Mouse (Mus musculus) C2C12 (cell line): ENCODE results near the gene Abhd17b.

Experiments used
- CTCF ChIP-seq: IDR thresholded peaks from one replicate; pipeline ENCODE4 v1.5.1; 2011; ENCODE audit not compliant: control insufficient read depth, insufficient read depth, insufficient read length
- MYOD1 ChIP-seq: IDR thresholded peaks from one replicate; pipeline ENCODE4 v1.6.1; 2011; ENCODE audit warnings: low read depth; ENCODE audit not compliant: control insufficient read depth, insufficient read length

- TF ChIP-seq CTCF, result no peak
- TF ChIP-seq MYOD1, result no peak
Observed at GRCm38 (mm10) chr19:21615801-21616200, 37.2 kb upstream of the Abhd17b start.
